ENCODE assay signal across 8 mouse cellular contexts in genomic region chr11:20858921-20859668, GRCm38 (mm10). TPM values are rescaled to one million over a fixed set of nuclear protein-coding genes. Genes with fewer than 3 reads are reported as not detected.
DNase-seq lines count a peak whose midpoint lies in the region; ATAC-seq and TF ChIP-seq lines count a peak whose summit lies in the region.

No protein-coding gene starts in this region.

- DNase-seq in NIH3T3 (ENCODE audit: low read depth): peak; percentile 98
- peak; percentile 72 to 77 for DNase-seq in cerebellum, adult 2 months
- DNase-seq in forelimb bud, embryonic 11.5 days (ENCODE audit: low read depth, low spot score): peak; percentile 40
- DNase-seq in heart, postnatal 14 days: peak; percentile 84 to 89
- DNase-seq in kidney, postnatal 4 days: peak; percentile 74 to 85
- DNase-seq in right cerebral cortex, adult 2 months (ENCODE audit: low spot score in 2 of 2): peak; percentile 65 to 80
- DNase-seq in c-Kit-positive CD71-positive TER-119-positive erythroid progenitor cells, embryonic 14.5 days (ENCODE audit: low spot score): no peak

- no peak for TF ChIP-seq POLR2A in cerebellum, adult 2 months (IDR thresholded peaks at IDR 0.05; ENCODE audit: borderline replicate concordance, insufficient read depth, low read length)

- 8% methylated on average over 9 of the region's 9 CpGs for WGBS in cerebellum, adult 2 months
- WGBS in lung, embryonic 15.5 days: under 1% methylated on average over 9 of the region's 9 CpGs

- no peaks in the 10 kb centered on the region for H3K36me3 ChIP-seq in lung, embryonic 15.5 days

- no peak for TF ChIP-seq CTCF in cerebellum, adult 2 months (IDR thresholded peaks at IDR 0.05; ENCODE audit: borderline replicate concordance, insufficient read depth, low read depth, low read length)

- no peak overlapping the region for H3K9ac ChIP-seq in lung, embryonic 15.5 days

- peak overlapping the region; percentile 46 for H3K4me2 ChIP-seq in lung, embryonic 15.5 days

- intact Hi-C loops in heart, postnatal 14 days (cut with DNase I): loop anchor here (1.0 to 5.0 kb wide), 3 partner anchors 28 to 55 kb away; partner anchors contain the start of gene Lgalsl

- H3K4me1 ChIP-seq in cerebellum, adult 2 months (ENCODE audit: control insufficient read depth, insufficient read depth, low read length): no peaks in the 10 kb centered on the region
- peaks cover 31% of the 10 kb centered on the region for H3K4me1 ChIP-seq in lung, embryonic 15.5 days

- peak; percentile 94 for ATAC-seq in lung, embryonic 15.5 days (ENCODE audit: borderline replicate concordance, extremely low read depth, low FRiP score, low TSS enrichment)

- no peak overlapping the region for H3K4me3 ChIP-seq in cerebellum, adult 2 months (replicated peaks; ENCODE audit: insufficient read depth, low read depth, low read length)
- H3K4me3 ChIP-seq in lung, embryonic 15.5 days: peak overlapping the region; percentile 16

- no peaks in the 10 kb centered on the region for H3K27me3 ChIP-seq in cerebellum, adult 2 months (ENCODE audit: control insufficient read depth, insufficient read depth, low read length)
- H3K27me3 ChIP-seq in lung, embryonic 15.5 days: no peaks in the 10 kb centered on the region

- no peak overlapping the region for H3K27ac ChIP-seq in cerebellum, adult 2 months (ENCODE audit: insufficient read depth, low read length)
- peak overlapping the region; percentile 97 for H3K27ac ChIP-seq in lung, embryonic 15.5 days

- no peaks in the 10 kb centered on the region for H3K9me3 ChIP-seq in lung, embryonic 15.5 days

RNA-seq across cellular contexts. Expression of gene Lgalsl, which starts 28.2 kb away (rescaled TPM):
- polyA plus RNA-seq in cerebellum, adult 2 months (2012; rRNA removed): 51.3 and 60.5 TPM in 2 replicates
- total RNA-seq in heart, postnatal 14 days (2021): 10 to 100 TPM; 35.5 to 42.6 TPM
- polyA plus RNA-seq in lung, embryonic 15.5 days (2015; fragmentation: Nextera tagmentation; extraction: Ambion mirVana): 52.3 and 54.4 TPM in 2 replicates
